Mouse (Mus musculus): Measurements from ENCODE around the gene Rab21. TPM values are rescaled to one million over a fixed set of nuclear protein-coding genes. Genes with fewer than 3 reads are reported as not detected.

Gene Rab21
- polyA plus RNA-seq, 2 experiments from 2014 or later: 21.3 to 26.2 TPM

GRCm38 (mm10) chr10:115270612-115271390 is 44.6 kb downstream of the Rab21 start:
- ATAC-seq: no peak

GRCm38 (mm10) chr10:115262926-115263562 is 52.4 kb downstream of the Rab21 start:
- ATAC-seq: no peak

- ATAC-seq: no peak
Measured at GRCm38 (mm10) chr10:115262261-115262660, 53.1 kb downstream of the Rab21 start.

GRCm38 (mm10) chr10:115261428-115261827 is 54.0 kb downstream of the Rab21 start:
- ATAC-seq: no peak

GRCm38 (mm10) chr10:115256162-115256561 is 59.2 kb downstream of the Rab21 start:
- ATAC-seq: no peak

- ATAC-seq: no peak
Measured at GRCm38 (mm10) chr10:115253521-115253920, 61.9 kb downstream of the Rab21 start.

GRCm38 (mm10) chr10:115252321-115252757 is 63.1 kb downstream of the Rab21 start:
- no peak for ATAC-seq

- ATAC-seq: peak; percentile 86
Measured at GRCm38 (mm10) chr10:115251088-115251934, 64.1 kb downstream of the Rab21 start, which contains the start of gene Tbc1d15. Tbc1d15 (minus strand) TSS chr10:115251467.

- peak; percentile 20 for ATAC-seq
Measured at GRCm38 (mm10) chr10:115250235-115251087, 64.9 kb downstream of the Rab21 start.

GRCm38 (mm10) chr10:115248041-115248440 is 67.4 kb downstream of the Rab21 start:
- no peak for ATAC-seq

- ATAC-seq: peak; percentile 7
Measured at GRCm38 (mm10) chr10:115245488-115245887, 69.9 kb downstream of the Rab21 start.

- ATAC-seq: no peak
Measured at GRCm38 (mm10) chr10:115241082-115241595, 74.3 kb downstream of the Rab21 start.

GRCm38 (mm10) chr10:115237931-115238330 is 77.5 kb downstream of the Rab21 start:
- ATAC-seq: no peak

Other genes starting within 250 kb of the Rab21 start
- not detected for gene Tph2, start 130.6 kb downstream of the Rab21 start, polyA plus RNA-seq (2017; shearing (Covaris generic))
- 100 to 1,000 TPM in 1 of 2 experiments, 10 to 100 TPM in 1; 87.7 to 108 TPM for gene Tbc1d15, start 64.1 kb downstream of the Rab21 start, polyA plus RNA-seq (2017; shearing (Covaris generic))
- gene Tmem19, start 46.9 kb upstream of the Rab21 start, polyA plus RNA-seq (2017; shearing (Covaris generic)): 10 to 100 TPM; 41.0 to 44.7 TPM
- 10 to 100 TPM; 12.8 to 13.7 TPM for gene Thap2, start 68.8 kb upstream of the Rab21 start, polyA plus RNA-seq (2017; shearing (Covaris generic))
- 10 to 100 TPM; 23.2 to 35.4 TPM for gene Zfc3h1, start 69.4 kb upstream of the Rab21 start, polyA plus RNA-seq (2017; shearing (Covaris generic))

All from activated CD4-positive, CD25-positive, alpha-beta regulatory T cell, adult 4 months (primary cell).